Mouse (Mus musculus) left cerebral cortex, adult 6 months (tissue): ENCODE data around the gene Pkig. TPM values are rescaled to one million over a fixed set of nuclear protein-coding genes. Genes with fewer than 3 reads are reported as not detected.

Experiments used
- long read RNA-seq, 2 experiments: library from polyadenylated mRNA; unstranded; transcript quantifications; one replicate each; pipeline ENCODE4 v2.0.0; 2019 to 2020
- polyA plus RNA-seq: library from polyadenylated mRNA; unstranded; fragments of <200 nt; fragmentation: Nextera tagmentation; gene quantifications from 2 replicates; pipeline ENCODE4 v1.2.3, GENCODE M21; 2021

Gene Pkig
- polyA plus RNA-seq = 258 and 346 TPM in 2 replicates
- long read RNA-seq, experiment 1, transcript Pkig-201 (4 exons, 1,036 nt) = major isoform, 138 of 224 reads
- long read RNA-seq, experiment 1, transcript Pkig-204 (4 exons, 762 nt) = minor isoform, 43 of 224 reads
- long read RNA-seq, experiment 1, transcript Pkig-203 (4 exons, 1,059 nt) = minor isoform, 5 of 224 reads
- long read RNA-seq, experiment 1, transcript Pkig-202 (5 exons, 640 nt) = minor isoform, 8 of 224 reads
- long read RNA-seq, experiment 1, partial matches to known transcripts = 11 of 224 reads
- long read RNA-seq, experiment 1, other reads (novel, unspliced or antisense) = 14 of 224 reads
- long read RNA-seq, experiment 2, transcript Pkig-204 (4 exons, 762 nt) = minor isoform, 45 of 281 reads
- long read RNA-seq, experiment 2, transcript Pkig-201 (4 exons, 1,036 nt) = major isoform, 182 of 281 reads
- long read RNA-seq, experiment 2, transcript Pkig-202 (5 exons, 640 nt) = minor isoform, 8 of 281 reads
- long read RNA-seq, experiment 2, transcript Pkig-209 (3 exons, 983 nt) = minor isoform, 7 of 281 reads
- long read RNA-seq, experiment 2, partial matches to known transcripts = 26 of 281 reads
- long read RNA-seq, experiment 2, other reads (novel, unspliced or antisense) = 9 of 281 reads

DNA sequence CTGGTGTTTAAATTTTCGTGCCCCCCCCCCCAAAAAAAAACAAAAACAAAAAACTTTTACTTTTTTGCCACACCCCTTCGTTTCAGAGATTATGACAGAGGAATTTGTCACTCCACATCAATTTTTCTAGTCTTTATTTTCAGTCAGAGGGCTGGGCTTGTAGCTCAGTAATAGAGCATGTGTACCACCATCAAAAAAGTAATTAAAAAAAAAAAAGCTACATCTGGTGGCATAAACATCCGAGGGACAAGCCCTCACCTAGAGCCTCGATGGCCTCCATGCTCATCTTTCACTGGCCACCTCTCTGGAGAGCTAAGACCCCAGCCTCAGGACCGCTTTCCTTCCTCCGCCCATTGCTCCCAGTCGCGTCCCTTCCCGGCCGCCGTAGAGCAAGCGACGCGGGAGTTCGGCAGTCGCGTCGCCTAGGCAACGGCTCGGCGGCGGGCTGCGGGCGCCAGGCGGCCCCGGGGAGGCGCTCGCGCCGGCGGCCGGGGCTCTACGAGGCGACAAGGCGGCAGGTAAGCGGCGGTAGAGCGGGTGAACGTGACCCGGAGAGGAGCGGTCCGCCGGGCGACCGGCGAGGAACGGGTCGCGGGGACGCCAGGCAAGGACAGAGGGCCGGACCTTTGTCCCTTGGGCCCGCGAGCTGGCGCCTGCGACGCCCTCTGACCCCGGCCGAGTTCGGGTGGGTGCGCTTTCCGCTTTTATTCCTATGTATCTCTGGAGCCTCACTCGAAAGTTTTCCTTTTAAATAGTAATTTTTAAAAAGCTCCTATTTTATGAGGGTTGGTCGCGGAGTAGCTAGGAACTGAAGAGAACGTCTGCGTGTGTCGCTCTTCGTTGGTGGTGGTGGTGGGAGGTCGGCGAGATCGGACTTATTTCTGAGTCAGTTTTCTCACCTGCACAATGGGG, at the start of gene Pkig:
Gene Pkig, plus strand, starts transcription at position 412 of the 912 bp plus-strand sequence.

GRCm38 (mm10) chr2:163644575-163645385, 13.4 kb upstream of the Pkig start, which contains the start of gene Serinc3:
Gene Serinc3 (minus strand): TSS chr2:163645131.

GRCm38 (mm10) chr2:163749647-163750611, 91.7 kb downstream of the Pkig start, which contains the start of gene Ada:
Gene Ada (minus strand): TSS chr2:163750239.

Other genes with a start within 250 kb of the Pkig start
- gene Oser1, start 233.7 kb upstream of the Pkig start, polyA plus RNA-seq = 29.6 and 38.1 TPM in 2 replicates
- gene Gdap1l1, start 219.9 kb upstream of the Pkig start, polyA plus RNA-seq = 81.2 and 95.8 TPM in 2 replicates
- gene Fitm2, start 185.8 kb upstream of the Pkig start, polyA plus RNA-seq = 7.7 and 8.3 TPM in 2 replicates
- not detected in 2 replicates for gene R3hdml, start 166.1 kb upstream of the Pkig start, polyA plus RNA-seq
- not detected in 2 replicates for gene Hnf4a, start 151.6 kb upstream of the Pkig start, polyA plus RNA-seq
- 32.5 and 36.4 TPM in 2 replicates for gene Ttpal, start 56.1 kb upstream of the Pkig start, polyA plus RNA-seq
- 31.1 and 48.0 TPM in 2 replicates for gene Serinc3, start 13.3 kb upstream of the Pkig start, polyA plus RNA-seq
- gene Ada, start 91.9 kb downstream of the Pkig start, polyA plus RNA-seq = 0.25 and 0.42 TPM in 2 replicates
- gene Ccn5, start 162.5 kb downstream of the Pkig start, polyA plus RNA-seq = 0.38 TPM in 1 of 2 replicates, not detected in the other
- 0.11 and 0.23 TPM in 2 replicates for gene Kcnk15, start 195.3 kb downstream of the Pkig start, polyA plus RNA-seq